Mouse (Mus musculus) kidney, embryonic 15.5 days (tissue): ENCODE data around the gene Mysm1. TPM values are rescaled to one million over a fixed set of nuclear protein-coding genes. Genes with fewer than 3 reads are reported as not detected.

Experiments
- ATAC-seq: fragments of 200-750 bp; cut with Nextera tagmentation; replicated peaks from 2 replicates; pipeline ENCODE4 v1.8.0; 2017; ENCODE audit warnings: moderate TSS enrichment; ENCODE audit not compliant: low FRiP score
- H3K27ac ChIP-seq: fragments of 300-500 bp; sonication (generic); 2 replicates; pipeline ENCODE4 v1.5.1; 2015; ENCODE audit warnings: mild to moderate bottlenecking, inconsistent platforms
- H3K27me3 ChIP-seq: fragments of 300-500 bp; sonication (generic); 2 replicates; pipeline ENCODE4 v1.6.1; 2015; ENCODE audit warnings: inconsistent platforms
- H3K36me3 ChIP-seq: fragments of 300-500 bp; sonication (generic); 2 replicates; pipeline ENCODE4 v1.6.1; 2015; ENCODE audit warnings: inconsistent platforms
- H3K4me1 ChIP-seq: fragments of 300-500 bp; sonication (generic); 2 replicates; pipeline ENCODE4 v1.6.1; 2015; ENCODE audit warnings: inconsistent platforms
- H3K4me2 ChIP-seq: fragments of 300-500 bp; sonication (generic); 2 replicates; pipeline ENCODE4 v1.6.1; 2015; ENCODE audit warnings: moderate library complexity, mild to moderate bottlenecking, inconsistent platforms
- H3K4me3 ChIP-seq: fragments of 300-500 bp; sonication (generic); replicated peaks from 2 replicates; pipeline ENCODE4 v1.5.1; 2015; ENCODE audit warnings: mild to moderate bottlenecking, inconsistent platforms
- H3K9ac ChIP-seq: fragments of 300-500 bp; sonication (generic); 2 replicates; pipeline ENCODE4 v1.6.1; 2015; ENCODE audit warnings: mild to moderate bottlenecking, inconsistent platforms
- H3K9me3 ChIP-seq: fragments of 300-500 bp; sonication (generic); replicated peaks from 2 replicates; pipeline ENCODE4 v1.6.1; 2016; ENCODE audit warnings: inconsistent platforms
- WGBS: fragments of 180-500 bp; shearing (Covaris S2); methylation state at CpG from one replicate; pipeline ENCODE4 v1.1.7; 2015; ENCODE audit warnings: mixed read lengths; 5-methylcytosine and 5-hydroxymethylcytosine counted together
- polyA plus RNA-seq: library from polyadenylated mRNA; unstranded; fragments of >200 nt; fragmentation: Nextera tagmentation; extraction: Ambion mirVana; gene quantifications from 2 replicates; pipeline ENCODE4 v1.2.1, GENCODE M21; 2015

Mysm1 gene
- polyA plus RNA-seq, 1 experiment from 2014 or later = 28.2 TPM

DNA sequence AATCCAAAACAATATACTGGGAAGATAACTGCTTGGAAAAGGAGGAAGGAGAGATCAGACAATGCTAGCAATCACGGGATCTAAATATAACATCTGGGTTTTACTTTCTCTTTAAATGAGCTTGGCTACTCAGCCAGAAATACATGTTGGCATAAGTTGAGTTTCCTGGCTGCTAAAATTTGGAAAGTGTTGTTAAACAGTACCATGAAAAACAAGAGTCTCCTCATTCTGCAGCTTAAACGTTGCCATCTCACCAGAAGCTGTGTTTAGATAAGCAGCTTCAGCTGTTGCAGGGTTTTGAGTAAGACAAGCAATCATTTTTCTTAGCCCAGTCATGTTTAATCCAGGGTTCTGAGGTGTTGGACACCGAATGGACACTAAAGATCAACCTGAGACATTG, 77.1 kb downstream of the Mysm1 start:
- 65% methylated on average over 3 of the region's 3 CpGs for WGBS
- Histone ChIP-seq H3K4me1 (no peaks in the 10 kb centered on the region), H3K9me3 (no peaks in the 10 kb centered on the region), H3K4me3 (no peak overlapping the region), H3K27ac (no peak overlapping the region), H3K36me3 (no peaks in the 10 kb centered on the region), H3K27me3 (no peaks in the 10 kb centered on the region), H3K4me2 (no peak overlapping the region), H3K9ac (no peak overlapping the region)
- no peak for ATAC-seq

DNA sequence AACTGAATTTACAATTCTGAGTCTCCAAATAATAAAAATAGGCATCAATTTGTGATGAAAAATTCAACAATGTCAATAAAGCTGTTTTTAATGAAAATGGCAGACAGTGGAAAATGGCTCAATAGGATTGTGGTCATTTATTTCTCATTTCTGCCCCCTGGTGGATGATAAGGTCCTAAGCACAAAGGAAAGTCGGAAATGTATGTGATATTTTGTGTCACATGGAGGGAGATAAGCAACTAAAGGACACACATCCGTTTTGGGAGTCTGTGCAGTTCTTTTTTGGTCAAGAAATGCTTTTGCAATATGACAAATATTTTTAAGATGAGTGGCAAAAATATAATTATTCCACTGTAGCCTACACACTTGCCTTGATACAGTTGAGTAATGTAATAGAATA, 78.2 kb downstream of the Mysm1 start:
- Histone ChIP-seq H3K4me3 (no peak overlapping the region), H3K4me1 (no peaks in the 10 kb centered on the region), H3K9me3 (no peaks in the 10 kb centered on the region), H3K4me2 (no peak overlapping the region), H3K27ac (no peak overlapping the region), H3K27me3 (no peaks in the 10 kb centered on the region), H3K9ac (no peak overlapping the region), H3K36me3 (no peaks in the 10 kb centered on the region)
- 24% methylated on average over 2 of the region's 2 CpGs for WGBS
- no peak for ATAC-seq

Other genes starting within 250 kb of the Mysm1 start
- 33.0 and 34.1 TPM in 2 replicates for gene Tek, start 239.8 kb downstream of the Mysm1 start, polyA plus RNA-seq
- gene Eqtn, start 50.3 kb downstream of the Mysm1 start, polyA plus RNA-seq = not detected in 2 replicates
- 66.0 and 70.1 TPM in 2 replicates for gene Jun, start 73.1 kb upstream of the Mysm1 start, polyA plus RNA-seq